Mouse (Mus musculus) liver, adult 10 weeks (tissue): ENCODE measurements around the gene Lgals4. TPM values are rescaled to one million over a fixed set of nuclear protein-coding genes. Genes with fewer than 3 reads are reported as not detected.

Source experiments
- polyA plus RNA-seq: library from polyadenylated mRNA; stranded (reverse); fragments of 350-450 nt; fragmentation: Illumina TruSeq; extraction: RNeasy Lipid Tissue Mini Kit (QIAGEN cat#74804); gene quantifications from one replicate; pipeline ENCODE4 v1.2.3, GENCODE M21; 2014; ENCODE audit warnings: low read depth, low replicate concordance

Lgals4 gene
- 6.6 TPM for polyA plus RNA-seq

GRCm38 (mm10) chr7:28833723-28834347 lies at the start of gene Lgals4:
Gene Lgals4, plus strand, starts transcription at chr7:28833854.

DNA sequence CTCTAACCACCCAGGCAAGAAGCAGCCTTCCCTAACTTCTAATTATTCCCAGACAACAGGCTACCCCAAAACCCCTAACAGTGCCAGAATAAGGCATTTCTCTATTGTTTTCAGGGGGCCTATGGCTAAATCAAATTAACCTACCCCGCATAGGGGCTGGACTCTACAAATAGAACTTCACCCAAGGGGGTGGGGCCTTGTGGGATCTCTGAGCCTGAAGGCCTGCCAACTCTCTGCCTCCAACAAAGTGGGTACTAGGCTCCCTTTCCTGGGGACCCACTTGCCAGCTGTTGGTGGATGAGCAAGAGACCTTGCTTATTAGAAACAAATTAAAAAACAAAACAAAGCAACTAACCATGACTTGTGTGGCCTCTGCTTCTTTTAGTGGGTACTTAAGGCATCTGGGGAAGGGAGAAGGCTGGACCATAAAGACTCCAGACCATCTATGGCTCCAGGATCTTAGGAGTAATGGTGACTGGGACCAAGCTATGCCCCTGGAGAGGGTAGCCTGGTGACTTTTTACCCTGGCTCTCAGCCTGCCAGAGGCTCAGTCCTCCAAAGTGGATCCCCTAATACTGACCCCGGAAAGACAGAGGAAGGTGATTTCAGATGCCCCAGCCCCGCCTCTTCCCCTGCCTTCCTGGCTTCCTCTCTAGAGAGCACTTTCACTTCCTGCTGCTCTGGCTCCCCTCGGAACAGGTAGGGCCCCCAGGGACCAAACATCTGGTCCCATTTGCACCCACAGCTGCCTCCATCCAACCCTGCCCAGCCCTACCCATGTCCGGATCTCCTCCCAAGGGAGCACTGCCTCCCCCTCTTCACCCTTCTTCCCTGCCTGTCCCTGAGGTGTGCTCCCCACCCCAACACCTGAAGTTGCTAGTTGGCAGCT lies 45.1 kb upstream of the Lgals4 start, which contains the start of gene Rinl:
Gene Rinl, plus strand, starts transcription at position 663 of the 889 bp plus-strand sequence.

DNA sequence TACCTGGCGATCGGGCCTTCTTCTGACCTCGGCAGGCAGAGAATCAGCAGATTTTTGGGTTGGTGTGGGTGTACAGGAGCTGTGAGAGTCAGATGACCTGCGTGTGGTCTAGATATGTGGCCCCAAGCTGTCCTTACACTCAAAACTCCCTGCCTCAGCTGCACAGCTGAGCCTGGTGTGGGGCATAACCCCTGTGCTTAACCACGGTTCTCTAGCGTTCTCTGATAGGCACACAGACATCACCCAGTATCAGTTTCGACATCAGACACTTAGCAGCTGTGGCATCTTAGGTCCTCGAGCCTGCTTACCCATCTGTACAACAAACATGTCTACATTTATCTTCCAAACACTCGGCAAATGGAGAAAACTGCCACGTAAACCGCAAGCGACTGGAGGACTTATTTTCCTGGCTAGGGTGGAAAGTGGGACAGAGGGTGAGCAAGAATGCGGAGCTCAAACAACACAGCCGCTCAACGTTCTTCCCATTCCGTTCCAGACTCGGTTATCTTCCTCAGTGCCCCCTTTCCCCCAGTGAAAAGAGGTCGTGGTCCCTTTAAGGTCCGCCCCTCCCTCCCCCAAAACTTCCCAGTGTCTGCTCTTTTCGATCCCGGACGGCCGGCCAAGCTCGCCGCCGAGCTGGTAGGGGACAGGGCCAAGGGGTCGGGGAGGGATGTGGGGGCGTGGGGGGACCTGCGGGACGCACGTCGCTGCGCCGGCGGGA lies 25.3 kb upstream of the Lgals4 start, which contains the start of gene Hnrnpl:
Gene Hnrnpl, plus strand, starts transcription at position 321 of the 721 bp plus-strand sequence.

DNA sequence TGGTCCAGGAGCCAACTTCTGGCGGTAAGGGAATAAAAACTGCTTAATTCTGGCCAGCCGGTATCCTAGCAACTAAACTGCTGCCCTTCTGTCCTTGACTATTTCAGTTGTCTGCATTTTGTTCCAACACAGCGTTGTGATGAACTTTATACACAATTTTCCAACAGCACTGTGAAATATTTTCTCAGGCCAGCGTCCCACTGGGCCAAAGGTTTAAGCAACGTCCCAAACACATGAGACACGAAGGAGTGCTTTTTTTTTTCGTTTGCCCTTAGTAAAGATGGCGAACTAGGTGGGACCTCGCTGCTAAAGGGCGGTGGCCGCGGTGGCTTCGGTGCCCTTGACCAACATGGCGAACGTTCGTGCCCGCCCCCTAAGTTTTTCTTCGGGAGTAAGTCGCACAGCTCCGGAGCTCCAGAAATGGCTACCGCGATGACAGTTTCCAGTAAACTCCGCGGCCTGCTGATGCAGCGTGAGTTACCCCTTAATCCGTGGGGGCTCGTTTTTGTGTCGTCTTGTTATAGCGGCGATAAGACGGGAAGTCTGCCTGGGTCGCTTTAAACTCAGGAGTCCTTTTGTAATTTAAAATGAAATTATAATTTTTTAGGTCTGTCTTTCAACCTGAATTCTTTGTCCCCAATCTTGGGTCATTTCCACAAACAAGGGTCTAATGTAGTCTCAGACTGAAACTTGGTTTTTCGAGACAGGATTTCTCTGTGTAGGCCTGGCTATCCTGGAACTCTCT lies 8.5 kb upstream of the Lgals4 start, which contains the start of gene Ech1:
Gene Ech1, plus strand, starts transcription at position 277 of the 745 bp plus-strand sequence.

GRCm38 (mm10) chr7:28863540-28863939 lies 29.9 kb downstream of the Lgals4 start, which contains the start of gene Lgals7:
Gene Lgals7, plus strand, starts transcription at chr7:28863853.

DNA sequence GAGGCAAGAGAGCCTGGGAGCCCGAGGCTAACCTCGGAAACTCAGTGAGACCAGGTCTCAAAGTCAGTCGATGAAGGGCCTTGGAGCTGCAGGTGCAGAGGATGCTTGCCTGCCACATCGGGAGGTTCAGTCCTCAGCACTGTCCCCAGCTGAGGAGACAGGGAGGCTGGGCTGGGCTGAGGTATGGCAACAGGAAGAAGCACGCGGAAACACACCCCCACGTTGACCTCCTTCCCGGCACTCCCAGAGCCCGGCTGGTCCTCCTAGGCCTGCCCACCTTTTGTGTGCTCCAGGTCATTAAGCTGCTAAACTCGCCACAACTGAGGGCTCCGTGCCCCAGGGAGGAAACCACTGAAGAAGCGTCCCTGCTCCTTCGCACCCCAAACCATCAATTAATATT lies 47.5 kb downstream of the Lgals4 start, which contains the start of gene Capn12:
Gene Capn12, plus strand, starts transcription at position 224 of the 400 bp plus-strand sequence.

Other genes starting within 250 kb of the Lgals4 start
- 3.5 TPM for gene Samd4b, start 235.7 kb upstream of the Lgals4 start, polyA plus RNA-seq
- gene Pak4, start 235.7 kb upstream of the Lgals4 start, polyA plus RNA-seq, result 0.82 TPM
- gene Acp7, start 202.5 kb upstream of the Lgals4 start, polyA plus RNA-seq, result not detected
- not detected for gene Fbxo27, start 141.0 kb upstream of the Lgals4 start, polyA plus RNA-seq
- gene Fbxo17, start 117.0 kb upstream of the Lgals4 start, polyA plus RNA-seq, result 0.32 TPM
- 34.0 TPM for gene Mrps12, start 92.0 kb upstream of the Lgals4 start, polyA plus RNA-seq
- 0.34 TPM for gene Sars2, start 91.9 kb upstream of the Lgals4 start, polyA plus RNA-seq
- not detected for gene Ccer2, start 77.7 kb upstream of the Lgals4 start, polyA plus RNA-seq
- gene Sirt2, start 67.1 kb upstream of the Lgals4 start, polyA plus RNA-seq, result 16.0 TPM
- gene Nfkbib, start 66.3 kb upstream of the Lgals4 start, polyA plus RNA-seq, result 1.1 TPM
- 0.48 TPM for gene Rinl, start 44.9 kb upstream of the Lgals4 start, polyA plus RNA-seq
- 104 TPM for gene Hnrnpl, start 25.3 kb upstream of the Lgals4 start, polyA plus RNA-seq
- 59.4 TPM for gene Ech1, start 8.6 kb upstream of the Lgals4 start, polyA plus RNA-seq
- gene Lgals7, start 30.0 kb downstream of the Lgals4 start, polyA plus RNA-seq, result not detected
- not detected for gene Capn12, start 47.6 kb downstream of the Lgals4 start, polyA plus RNA-seq
- 18.6 TPM for gene Actn4, start 128.5 kb downstream of the Lgals4 start, polyA plus RNA-seq
- 9.8 TPM for gene Eif3k, start 148.0 kb downstream of the Lgals4 start, polyA plus RNA-seq
- gene Map4k1, start 148.2 kb downstream of the Lgals4 start, polyA plus RNA-seq, result not detected